Mouse (Mus musculus) thymus, adult 2 months (tissue): ENCODE measurements around the gene BC030867. TPM values are rescaled to one million over a fixed set of nuclear protein-coding genes. Genes with fewer than 3 reads are reported as not detected.

Experiments
- DNase-seq: peaks from one replicate; pipeline ENCODE4 v3.0.0; 2021
- H3K27ac ChIP-seq: fragments of 200-500 bp; 2 replicates; pipeline ENCODE4 v1.5.1; 2012; ENCODE audit warnings: low read length, control low read depth; ENCODE audit not compliant: control insufficient read depth, insufficient read depth
- H3K27me3 ChIP-seq: fragments of 200-500 bp; 2 replicates; pipeline ENCODE4 v1.6.1; 2012; ENCODE audit warnings: mild to moderate bottlenecking, low read length, moderate library complexity, mixed read lengths; ENCODE audit not compliant: control insufficient read depth, insufficient read depth
- H3K36me3 ChIP-seq: fragments of 200-500 bp; 2 replicates; pipeline ENCODE4 v1.6.1; 2012; ENCODE audit warnings: mild to moderate bottlenecking, low read length, moderate library complexity; ENCODE audit not compliant: control insufficient read depth, insufficient read depth
- H3K4me1 ChIP-seq: fragments of 200-500 bp; replicated peaks from 2 replicates; pipeline ENCODE4 v1.6.1; 2012; ENCODE audit warnings: low read length; ENCODE audit not compliant: control insufficient read depth, insufficient read depth
- H3K4me3 ChIP-seq: fragments of 200-500 bp; 2 replicates; pipeline ENCODE4 v1.5.1; 2012; ENCODE audit warnings: mild to moderate bottlenecking, low read length, control low read depth, moderate library complexity; ENCODE audit not compliant: control insufficient read depth, insufficient read depth
- CTCF ChIP-seq: fragments of 200-500 bp; IDR thresholded peaks from 2 replicates; pipeline ENCODE4 v1.5.1; 2012; ENCODE audit warnings: mild to moderate bottlenecking, control low read depth, low read length, moderate library complexity, borderline replicate concordance; ENCODE audit not compliant: control insufficient read depth, poor library complexity, insufficient read depth; ENCODE audit errors: extremely low read depth
- POLR2A ChIP-seq: fragments of 200-500 bp; IDR thresholded peaks from 2 replicates; pipeline ENCODE4 v1.6.1; 2012; ENCODE audit warnings: mild to moderate bottlenecking, low read length, control low read depth, moderate library complexity; ENCODE audit not compliant: control insufficient read depth, poor library complexity, insufficient read depth; ENCODE audit errors: extremely low read depth
- WGBS: fragments of 180-500 bp; shearing (Covaris S2); methylation state at CpG from one replicate; pipeline ENCODE4 v1.1.7; 2018; 5-methylcytosine and 5-hydroxymethylcytosine counted together
- polyA plus RNA-seq: library from polyadenylated mRNA; depleted of rRNA; stranded (reverse); fragments of >200 nt; gene quantifications from 2 replicates; pipeline ENCODE4 v1.2.3, GENCODE M21; 2012

BC030867 gene
- polyA plus RNA-seq, 1 experiment: 13.0 TPM

- H3K27ac ChIP-seq: peak overlapping the region; percentile 53; the same call in 1 of the 2 replicates
- WGBS: 2% methylated on average over 31 of the region's 31 CpGs
- no peaks in the 10 kb centered on the region for H3K27me3 ChIP-seq
- no peaks in the 10 kb centered on the region; the same call in 1 of the 2 replicates for H3K4me1 ChIP-seq
- TF ChIP-seq POLR2A (no peak), CTCF (no peak)
- DNase-seq: no peak
- H3K4me3 ChIP-seq: peak overlapping the region; percentile 84
- H3K36me3 ChIP-seq: no peaks in the 10 kb centered on the region; the same call in 1 of the 2 replicates
Measured at GRCm38 (mm10) chr11:102285095-102285834, 36.6 kb downstream of the BC030867 start.

- DNase-seq: no peak
- no peak overlapping the region for H3K27ac ChIP-seq
- H3K4me3 ChIP-seq: no peak overlapping the region
- H3K36me3 ChIP-seq: peaks cover 19% of the 10 kb centered on the region
- 92% methylated on average over 8 of the region's 8 CpGs for WGBS
- H3K4me1 ChIP-seq: no peaks in the 10 kb centered on the region; the same call in 1 of the 2 replicates
- TF ChIP-seq CTCF (no peak), POLR2A (no peak)
- no peaks in the 10 kb centered on the region for H3K27me3 ChIP-seq
Measured at GRCm38 (mm10) chr11:102287485-102287884, 38.8 kb downstream of the BC030867 start.

- 95% methylated on average over 8 of the region's 8 CpGs for WGBS
- TF ChIP-seq CTCF: no peak
- no peak for TF ChIP-seq POLR2A
- H3K4me1 ChIP-seq: no peaks in the 10 kb centered on the region; the same call in 1 of the 2 replicates
- DNase-seq: no peak
- H3K36me3 ChIP-seq: peaks cover 20% of the 10 kb centered on the region
- no peaks in the 10 kb centered on the region for H3K27me3 ChIP-seq
- no peak overlapping the region for H3K27ac ChIP-seq
- no peak overlapping the region for H3K4me3 ChIP-seq
Measured at GRCm38 (mm10) chr11:102288027-102288804, 39.5 kb downstream of the BC030867 start.

- no peak for TF ChIP-seq POLR2A
- TF ChIP-seq CTCF: no peak
- DNase-seq: no peak
- H3K27ac ChIP-seq: no peak overlapping the region
- H3K36me3 ChIP-seq: peaks cover 24% of the 10 kb centered on the region
- 92% methylated on average over 2 of the region's 2 CpGs for WGBS
- no peaks in the 10 kb centered on the region; the same call in 1 of the 2 replicates for H3K4me1 ChIP-seq
- H3K27me3 ChIP-seq: no peaks in the 10 kb centered on the region
- H3K4me3 ChIP-seq: no peak overlapping the region
Measured at GRCm38 (mm10) chr11:102288913-102289312, 40.2 kb downstream of the BC030867 start.

- Histone ChIP-seq H3K27me3 (no peaks in the 10 kb centered on the region), H3K27ac (no peak overlapping the region), H3K4me1 (peaks cover 3% of the 10 kb centered on the region), H3K36me3 (peaks cover 24% of the 10 kb centered on the region), H3K4me3 (no peak overlapping the region)
- 92% methylated on average over 6 of the region's 6 CpGs for WGBS
- TF ChIP-seq POLR2A: no peak
- TF ChIP-seq CTCF: no peak
- DNase-seq: no peak
Measured at GRCm38 (mm10) chr11:102289511-102290100, 40.9 kb downstream of the BC030867 start.

GRCm38 (mm10) chr11:102290141-102290540 lies 41.5 kb downstream of the BC030867 start:
- WGBS: 97% methylated on average over 4 of the region's 4 CpGs
- H3K27ac ChIP-seq: no peak overlapping the region
- no peak for TF ChIP-seq POLR2A
- TF ChIP-seq CTCF: no peak
- no peak for DNase-seq
- no peak overlapping the region for H3K4me3 ChIP-seq
- H3K4me1 ChIP-seq: peaks cover 8% of the 10 kb centered on the region
- no peaks in the 10 kb centered on the region for H3K27me3 ChIP-seq
- H3K36me3 ChIP-seq: peaks cover 24% of the 10 kb centered on the region
